Mouse (Mus musculus): ENCODE results near the gene Lrrc2. TPM values are rescaled to one million over a fixed set of nuclear protein-coding genes. Genes with fewer than 3 reads are reported as not detected.
A peak's percentile ranks its signal among the peaks of the same experiment; 100 is the strongest.

Gene Lrrc2
- polyA plus RNA-seq (2016; fragmentation: Nextera tagmentation; extraction: Ambion mirVana): 0.09 TPM in 1 of 2 replicates, not detected in the other

- Histone ChIP-seq H3K4me3 (no peak within 1 kb of the TSS), H3K9me3 (no peaks in the 10 kb centered on the region)
- DNase-seq (ENCODE audit: extremely low spot score, low spot score): no peak
These were observed at the start of gene Lrrc2 for GRCm38 (mm10) chr9:110951397-110951796. Gene Lrrc2, plus strand, starts transcription at chr9:110951545.

GRCm38 (mm10) chr9:110902271-110902670 lies 49.1 kb upstream of the Lrrc2 start:
- no peak overlapping the region for H3K4me3 ChIP-seq
- H3K36me3 ChIP-seq (replicated peaks): no peaks in the 10 kb centered on the region
- 92% methylated on average over 4 of the region's 4 CpGs for WGBS
- H3K9me3 ChIP-seq: peaks cover 3% of the 10 kb centered on the region; the same call in 1 of the 2 replicates
- no peak for DNase-seq (ENCODE audit: extremely low spot score, low spot score)
- H3K27me3 ChIP-seq (ENCODE audit: poor library complexity, severe bottlenecking): peaks cover 9% of the 10 kb centered on the region; the same call in 1 of the 2 replicates
- no peaks in the 10 kb centered on the region for H3K4me1 ChIP-seq
- H3K27ac ChIP-seq: no peak overlapping the region

More at GRCm38 (mm10) chr9:110951397-110951796, at the start of gene Lrrc2:
- peaks cover 37% of the 10 kb centered on the region for H3K4me1 ChIP-seq
- peaks cover 91% of the 10 kb centered on the region for H3K27me3 ChIP-seq (ENCODE audit: poor library complexity, severe bottlenecking)
- WGBS: 88% methylated on average over 11 of the region's 11 CpGs
- H3K36me3 ChIP-seq (replicated peaks): no peaks in the 10 kb centered on the region
- H3K27ac ChIP-seq: no peak within 1 kb of the TSS

GRCm38 (mm10) chr9:110907201-110907837 lies 44.0 kb upstream of the Lrrc2 start:
- peaks cover 5% of the 10 kb centered on the region; the same call in 1 of the 2 replicates for H3K9me3 ChIP-seq
- 95% methylated on average over 11 of the region's 11 CpGs for WGBS
- no peak for DNase-seq (ENCODE audit: extremely low spot score, low spot score)
- no peak overlapping the region for H3K4me3 ChIP-seq
- H3K27me3 ChIP-seq (ENCODE audit: poor library complexity, severe bottlenecking): no peaks in the 10 kb centered on the region
- no peaks in the 10 kb centered on the region for H3K36me3 ChIP-seq (replicated peaks)
- no peak overlapping the region for H3K27ac ChIP-seq
- H3K4me1 ChIP-seq: peaks cover 4% of the 10 kb centered on the region

- Histone ChIP-seq H3K27ac (no peak overlapping the region), H3K36me3 (replicated peaks) (no peaks in the 10 kb centered on the region), H3K4me3 (no peak overlapping the region), H3K4me1 (peaks cover 6% of the 10 kb centered on the region), H3K9me3 (peaks cover 5% of the 10 kb centered on the region; the same call in 1 of the 2 replicates), H3K27me3 (ENCODE audit: poor library complexity, severe bottlenecking) (no peaks in the 10 kb centered on the region)
- WGBS: 84% methylated on average over 4 of the region's 4 CpGs
- no peak for DNase-seq (ENCODE audit: extremely low spot score, low spot score)
These were observed 43.3 kb upstream of the Lrrc2 start for GRCm38 (mm10) chr9:110907838-110908630.

- Histone ChIP-seq H3K27ac (no peak overlapping the region), H3K27me3 (ENCODE audit: poor library complexity, severe bottlenecking) (no peaks in the 10 kb centered on the region), H3K4me1 (peaks cover 6% of the 10 kb centered on the region), H3K36me3 (replicated peaks) (no peaks in the 10 kb centered on the region), H3K4me3 (no peak overlapping the region), H3K9me3 (peaks cover 5% of the 10 kb centered on the region; the same call in 1 of the 2 replicates)
- WGBS: 91% methylated on average over 3 of the region's 3 CpGs
- no peak for DNase-seq (ENCODE audit: extremely low spot score, low spot score)
These were observed 42.7 kb upstream of the Lrrc2 start for GRCm38 (mm10) chr9:110908631-110909016.

- no peak for DNase-seq (ENCODE audit: extremely low spot score, low spot score)
- H3K4me3 ChIP-seq: no peak overlapping the region
- WGBS: 82% methylated on average over 6 of the region's 6 CpGs
- peaks cover 6% of the 10 kb centered on the region for H3K4me1 ChIP-seq
- no peaks in the 10 kb centered on the region for H3K27me3 ChIP-seq (ENCODE audit: poor library complexity, severe bottlenecking)
- no peaks in the 10 kb centered on the region for H3K36me3 ChIP-seq (replicated peaks)
- H3K27ac ChIP-seq: no peak overlapping the region
- H3K9me3 ChIP-seq: peaks cover 5% of the 10 kb centered on the region; the same call in 1 of the 2 replicates
These were observed 41.9 kb upstream of the Lrrc2 start for GRCm38 (mm10) chr9:110909371-110909967.

GRCm38 (mm10) chr9:110914631-110915236 lies 36.6 kb upstream of the Lrrc2 start:
- WGBS: 64% methylated on average over 21 of the region's 21 CpGs
- no peak for DNase-seq (ENCODE audit: extremely low spot score, low spot score)
- Histone ChIP-seq H3K27me3 (ENCODE audit: poor library complexity, severe bottlenecking) (no peaks in the 10 kb centered on the region), H3K36me3 (replicated peaks) (no peaks in the 10 kb centered on the region), H3K27ac (no peak overlapping the region), H3K9me3 (no peaks in the 10 kb centered on the region), H3K4me1 (peaks cover 6% of the 10 kb centered on the region), H3K4me3 (no peak overlapping the region)

GRCm38 (mm10) chr9:110915466-110915865 lies 35.9 kb upstream of the Lrrc2 start:
- H3K36me3 ChIP-seq (replicated peaks): no peaks in the 10 kb centered on the region
- no peak overlapping the region for H3K4me3 ChIP-seq
- WGBS: 77% methylated on average over 8 of the region's 8 CpGs
- no peak overlapping the region for H3K27ac ChIP-seq
- no peaks in the 10 kb centered on the region for H3K9me3 ChIP-seq
- no peaks in the 10 kb centered on the region for H3K27me3 ChIP-seq (ENCODE audit: poor library complexity, severe bottlenecking)
- no peak for DNase-seq (ENCODE audit: extremely low spot score, low spot score)
- H3K4me1 ChIP-seq: peaks cover 6% of the 10 kb centered on the region

GRCm38 (mm10) chr9:110916786-110917185 lies 34.6 kb upstream of the Lrrc2 start, which contains the start of gene Fam240a:
Gene Fam240a, minus strand, starts transcription at chr9:110916861.
- DNase-seq (ENCODE audit: extremely low spot score, low spot score): no peak
- H3K4me1 ChIP-seq: peaks cover 10% of the 10 kb centered on the region
- WGBS: 91% methylated on average over 7 of the region's 7 CpGs
- H3K27ac ChIP-seq: no peak within 1 kb of the TSS
- H3K36me3 ChIP-seq (replicated peaks): no peaks in the 10 kb centered on the region
- H3K27me3 ChIP-seq (ENCODE audit: poor library complexity, severe bottlenecking): no peaks in the 10 kb centered on the region
- no peak within 1 kb of the TSS for H3K4me3 ChIP-seq
- H3K9me3 ChIP-seq: no peaks in the 10 kb centered on the region

- 77% methylated on average over 15 of the region's 15 CpGs for WGBS
- H3K4me3 ChIP-seq: no peak overlapping the region
- DNase-seq (ENCODE audit: extremely low spot score, low spot score): no peak
- H3K27me3 ChIP-seq (ENCODE audit: poor library complexity, severe bottlenecking): no peaks in the 10 kb centered on the region
- no peak overlapping the region for H3K27ac ChIP-seq
- 0 out of 2 replicates have a peak, but pooled peaks cover 4% of the 10 kb centered on the region for H3K4me1 ChIP-seq
- H3K9me3 ChIP-seq: no peaks in the 10 kb centered on the region
- H3K36me3 ChIP-seq (replicated peaks): no peaks in the 10 kb centered on the region
These were observed 30.5 kb upstream of the Lrrc2 start for GRCm38 (mm10) chr9:110920665-110921419.

- Histone ChIP-seq H3K4me3 (no peak overlapping the region), H3K4me1 (0 out of 2 replicates have a peak, but pooled peaks cover 4% of the 10 kb centered on the region), H3K27me3 (ENCODE audit: poor library complexity, severe bottlenecking) (no peaks in the 10 kb centered on the region), H3K36me3 (replicated peaks) (no peaks in the 10 kb centered on the region), H3K9me3 (no peaks in the 10 kb centered on the region), H3K27ac (no peak overlapping the region)
- 20% methylated on average over 7 of the region's 7 CpGs for WGBS
- peak; percentile 70 for DNase-seq (ENCODE audit: extremely low spot score, low spot score)
These were observed 28.6 kb upstream of the Lrrc2 start for GRCm38 (mm10) chr9:110922759-110923158.

- 83% methylated on average over 6 of the region's 6 CpGs for WGBS
- no peaks in the 10 kb centered on the region for H3K36me3 ChIP-seq (replicated peaks)
- no peaks in the 10 kb centered on the region for H3K4me1 ChIP-seq
- no peak overlapping the region for H3K4me3 ChIP-seq
- DNase-seq (ENCODE audit: extremely low spot score, low spot score): no peak
- no peak overlapping the region for H3K27ac ChIP-seq
- H3K27me3 ChIP-seq (ENCODE audit: poor library complexity, severe bottlenecking): no peaks in the 10 kb centered on the region
- H3K9me3 ChIP-seq: no peaks in the 10 kb centered on the region
These were observed 19.8 kb upstream of the Lrrc2 start for GRCm38 (mm10) chr9:110931573-110931972.

Data from forebrain, embryonic 10.5 days (tissue).